Mouse (Mus musculus) embryonic facial prominence, embryonic 10.5 days (tissue): ENCODE measurements around the gene Rab7b. TPM values are rescaled to one million over a fixed set of nuclear protein-coding genes. Genes with fewer than 3 reads are reported as not detected.
A peak's percentile ranks its signal among the peaks of the same experiment; 100 is the strongest.

Source experiments
- DNase-seq: peaks from one replicate; pipeline ENCODE4 v3.0.0-alpha.2; 2017; ENCODE audit warnings: low spot score
- H3K27ac ChIP-seq: fragments of 300-500 bp; sonication (generic); replicated peaks from 2 replicates; pipeline ENCODE4 v1.5.1; 2016; ENCODE audit warnings: mild to moderate bottlenecking
- H3K27me3 ChIP-seq: fragments of 300-500 bp; sonication (generic); replicated peaks from 2 replicates; pipeline ENCODE4 v1.6.1; 2016; ENCODE audit warnings: low read depth, mild to moderate bottlenecking; ENCODE audit not compliant: poor library complexity, severe bottlenecking
- H3K36me3 ChIP-seq: fragments of 300-500 bp; sonication (generic); replicated peaks from 2 replicates; pipeline ENCODE4 v1.6.1; 2016; ENCODE audit warnings: mild to moderate bottlenecking, moderate library complexity
- H3K4me1 ChIP-seq: fragments of 300-500 bp; sonication (generic); 2 replicates; pipeline ENCODE4 v1.6.1; 2016
- H3K4me3 ChIP-seq: fragments of 300-500 bp; sonication (generic); 2 replicates; pipeline ENCODE4 v1.5.1; 2016; ENCODE audit warnings: mild to moderate bottlenecking, moderate library complexity
- H3K9me3 ChIP-seq: fragments of 300-500 bp; sonication (generic); 2 replicates; pipeline ENCODE4 v1.6.1; 2016; ENCODE audit warnings: mild to moderate bottlenecking
- WGBS: fragments of 180-500 bp; shearing (Covaris S2); methylation state at CpG from one replicate; pipeline ENCODE4 v1.1.7; 2016; 5-methylcytosine and 5-hydroxymethylcytosine counted together
- polyA plus RNA-seq: library from polyadenylated mRNA; unstranded; fragments of >200 nt; fragmentation: Nextera tagmentation; extraction: Ambion mirVana; gene quantifications from 2 replicates; pipeline ENCODE4 v1.2.1, GENCODE M21; 2016

Rab7b gene
- polyA plus RNA-seq, 1 experiment from 2014 or later = 0.91 TPM

GRCm38 (mm10) chr1:131749706-131750545, 61.4 kb downstream of the Rab7b start:
- DNase-seq = no peak
- H3K4me1 ChIP-seq = peaks cover 13% of the 10 kb centered on the region
- no peak overlapping the region for H3K4me3 ChIP-seq
- H3K36me3 ChIP-seq = no peaks in the 10 kb centered on the region
- no peaks in the 10 kb centered on the region for H3K9me3 ChIP-seq
- H3K27me3 ChIP-seq = 0 out of 2 replicates have a peak, but pooled peaks cover 8% of the 10 kb centered on the region
- WGBS = 77% methylated on average over 15 of the region's 15 CpGs
- no peak overlapping the region for H3K27ac ChIP-seq

GRCm38 (mm10) chr1:131751181-131751890, 62.8 kb downstream of the Rab7b start:
- WGBS = 80% methylated on average over 3 of the region's 3 CpGs
- Histone ChIP-seq H3K4me1 (0 out of 2 replicates have a peak, but pooled peaks cover 5% of the 10 kb centered on the region), H3K9me3 (no peaks in the 10 kb centered on the region), H3K27me3 (0 out of 2 replicates have a peak, but pooled peaks cover 8% of the 10 kb centered on the region), H3K4me3 (no peak overlapping the region), H3K36me3 (no peaks in the 10 kb centered on the region), H3K27ac (no peak overlapping the region)
- DNase-seq = no peak

- H3K27ac ChIP-seq = no peak overlapping the region
- no peak for DNase-seq
- H3K36me3 ChIP-seq = no peaks in the 10 kb centered on the region
- no peaks in the 10 kb centered on the region for H3K9me3 ChIP-seq
- 72% methylated on average over 10 of the region's 10 CpGs for whole genome bisulfite sequencing
- 0 out of 2 replicates have a peak, but pooled peaks cover 5% of the 10 kb centered on the region for H3K4me1 ChIP-seq
- 0 out of 2 replicates have a peak, but pooled peaks cover 4% of the 10 kb centered on the region for H3K27me3 ChIP-seq
- no peak overlapping the region for H3K4me3 ChIP-seq
Measured at GRCm38 (mm10) chr1:131751891-131752311, 63.4 kb downstream of the Rab7b start.

- WGBS = 82% methylated on average over 3 of the region's 3 CpGs
Measured at GRCm38 (mm10) chr1:131754212-131754829, 65.8 kb downstream of the Rab7b start.

GRCm38 (mm10) chr1:131754916-131755315, 66.4 kb downstream of the Rab7b start:
- Histone ChIP-seq H3K36me3 (no peaks in the 10 kb centered on the region), H3K27ac (no peak overlapping the region), H3K27me3 (no peaks in the 10 kb centered on the region), H3K9me3 (no peaks in the 10 kb centered on the region), H3K4me3 (no peak overlapping the region), H3K4me1 (0 out of 2 replicates have a peak, but pooled peaks cover 5% of the 10 kb centered on the region)
- WGBS = 92% methylated on average over 4 of the region's 4 CpGs
- DNase-seq = no peak

More at GRCm38 (mm10) chr1:131754212-131754829, 65.8 kb downstream of the Rab7b start:
- Histone ChIP-seq H3K27me3 (no peaks in the 10 kb centered on the region), H3K4me1 (0 out of 2 replicates have a peak, but pooled peaks cover 5% of the 10 kb centered on the region), H3K4me3 (no peak overlapping the region), H3K36me3 (no peaks in the 10 kb centered on the region), H3K27ac (no peak overlapping the region), H3K9me3 (no peaks in the 10 kb centered on the region)
- no peak for DNase-seq

- Histone ChIP-seq H3K36me3 (no peaks in the 10 kb centered on the region), H3K4me3 (no peak overlapping the region), H3K27me3 (no peaks in the 10 kb centered on the region), H3K27ac (no peak overlapping the region), H3K4me1 (no peaks in the 10 kb centered on the region), H3K9me3 (no peaks in the 10 kb centered on the region)
- WGBS = 94% methylated on average over 6 of the region's 6 CpGs
- DNase-seq = no peak
Measured at GRCm38 (mm10) chr1:131757211-131757610, 68.7 kb downstream of the Rab7b start.

- Histone ChIP-seq H3K27me3 (no peaks in the 10 kb centered on the region), H3K36me3 (no peaks in the 10 kb centered on the region), H3K9me3 (no peaks in the 10 kb centered on the region), H3K27ac (no peak overlapping the region), H3K4me1 (no peaks in the 10 kb centered on the region), H3K4me3 (no peak overlapping the region)
- no peak for DNase-seq
- 79% methylated on average over 7 of the region's 7 CpGs for WGBS
Measured at GRCm38 (mm10) chr1:131758796-131759195, 70.3 kb downstream of the Rab7b start.

GRCm38 (mm10) chr1:131759667-131760427, 71.4 kb downstream of the Rab7b start:
- peaks cover 3% of the 10 kb centered on the region; the same call in 1 of the 2 replicates for H3K27me3 ChIP-seq
- no peak for DNase-seq
- 67% methylated on average over 9 of the region's 9 CpGs for WGBS
- peak overlapping the region; percentile 15; the same call in 1 of the 2 replicates for H3K27ac ChIP-seq
- no peak overlapping the region for H3K4me3 ChIP-seq
- no peaks in the 10 kb centered on the region for H3K4me1 ChIP-seq
- H3K9me3 ChIP-seq = no peaks in the 10 kb centered on the region
- no peaks in the 10 kb centered on the region for H3K36me3 ChIP-seq

GRCm38 (mm10) chr1:131760428-131760820, 71.9 kb downstream of the Rab7b start:
- Histone ChIP-seq H3K4me3 (no peak overlapping the region), H3K27ac (0 out of 2 replicates have a peak overlapping the region, but pooled peaks have one; percentile 6)
- WGBS = 85% methylated on average over 3 of the region's 3 CpGs

GRCm38 (mm10) chr1:131761079-131761831, 72.8 kb downstream of the Rab7b start:
- 85% methylated on average over 13 of the region's 13 CpGs for WGBS
- Histone ChIP-seq H3K27me3 (peaks cover 3% of the 10 kb centered on the region; the same call in 1 of the 2 replicates), H3K4me1 (0 out of 2 replicates have a peak, but pooled peaks cover 4% of the 10 kb centered on the region), H3K4me3 (no peak overlapping the region), H3K27ac (no peak overlapping the region), H3K36me3 (no peaks in the 10 kb centered on the region), H3K9me3 (no peaks in the 10 kb centered on the region)
- no peak for DNase-seq

More at GRCm38 (mm10) chr1:131760428-131760820, 71.9 kb downstream of the Rab7b start:
- Histone ChIP-seq H3K4me1 (0 out of 2 replicates have a peak, but pooled peaks cover 3% of the 10 kb centered on the region), H3K9me3 (no peaks in the 10 kb centered on the region), H3K36me3 (no peaks in the 10 kb centered on the region), H3K27me3 (peaks cover 3% of the 10 kb centered on the region; the same call in 1 of the 2 replicates)
- DNase-seq = no peak

GRCm38 (mm10) chr1:131763683-131764082, 75.2 kb downstream of the Rab7b start:
- H3K27me3 ChIP-seq = peaks cover 3% of the 10 kb centered on the region; the same call in 1 of the 2 replicates
- 59% methylated on average over 9 of the region's 9 CpGs for WGBS
- no peak for DNase-seq

More at GRCm38 (mm10) chr1:131763683-131764082, 75.2 kb downstream of the Rab7b start:
- H3K4me3 ChIP-seq = no peak overlapping the region
- H3K36me3 ChIP-seq = no peaks in the 10 kb centered on the region
- no peak overlapping the region for H3K27ac ChIP-seq
- H3K9me3 ChIP-seq = no peaks in the 10 kb centered on the region
- 0 out of 2 replicates have a peak, but pooled peaks cover 4% of the 10 kb centered on the region for H3K4me1 ChIP-seq
